8 mouse cellular contexts compared by ENCODE assay signal in genomic region chr5:100821375-100821774, GRCm38 (mm10). TPM values are rescaled to one million over a fixed set of nuclear protein-coding genes. Genes with fewer than 3 reads are reported as not detected.
DNase-seq lines count a peak whose midpoint lies in the region; ATAC-seq lines count a peak whose summit lies in the region.

No protein-coding gene starts in this region.

- peak overlapping the region; percentile 72 for H3K4me3 ChIP-seq in forebrain, embryonic 15.5 days
- peak overlapping the region; percentile 91 for H3K4me3 ChIP-seq in liver, embryonic 16.5 days (ENCODE audit: low read depth, low read length)

- H3K4me2 ChIP-seq in forebrain, embryonic 15.5 days (replicated peaks), result peak overlapping the region; percentile 74
- H3K4me2 ChIP-seq in liver, embryonic 16.5 days (ENCODE audit: low read depth, low read length), result peak overlapping the region; percentile 95

- peaks cover 10% of the 10 kb centered on the region for H3K4me1 ChIP-seq in forebrain, embryonic 15.5 days
- peaks cover 5% of the 10 kb centered on the region for H3K4me1 ChIP-seq in liver, embryonic 16.5 days (ENCODE audit: control insufficient read depth, low read depth, low read length)

- 0 out of 2 replicates have a peak, but pooled peaks cover 2% of the 10 kb centered on the region for H3K36me3 ChIP-seq in forebrain, embryonic 15.5 days
- no peaks in the 10 kb centered on the region for H3K36me3 ChIP-seq in liver, embryonic 16.5 days (ENCODE audit: control insufficient read depth, insufficient read depth)

- no peak overlapping the region for H3K9ac ChIP-seq in forebrain, embryonic 15.5 days (replicated peaks)
- H3K9ac ChIP-seq in liver, embryonic 16.5 days (ENCODE audit: low read depth, low read length), result no peak overlapping the region; the same call in 1 of the 2 replicates

- WGBS in forebrain, embryonic 15.5 days, result 84% methylated on average over 8 of the region's 8 CpGs
- 63% methylated on average over 8 of the region's 8 CpGs for WGBS in liver, embryonic 16.5 days (ENCODE audit: insufficient replicate concordance)

- H3K27ac ChIP-seq in forebrain, embryonic 15.5 days (replicated peaks), result no peak overlapping the region
- no peak overlapping the region for H3K27ac ChIP-seq in liver, embryonic 16.5 days (ENCODE audit: low read length)

- DNase-seq in heart, adult 11 months, result peak; percentile 71
- no peak for DNase-seq in heart, postnatal 4 days
- DNase-seq in 416B (ENCODE audit: low read depth), result peak; percentile 86
- no peak for DNase-seq in B cell, adult 2 months
- DNase-seq in layer of hippocampus, adult 18-20 months (ENCODE audit: low spot score in 2 of 2), result no peak
- no peak for DNase-seq in thymus, postnatal 14 days

- H3K27me3 ChIP-seq in forebrain, embryonic 15.5 days, result no peaks in the 10 kb centered on the region
- no peaks in the 10 kb centered on the region for H3K27me3 ChIP-seq in liver, embryonic 16.5 days (ENCODE audit: control insufficient read depth, insufficient read depth, low read depth, low read length)

- no peaks in the 10 kb centered on the region for H3K9me3 ChIP-seq in forebrain, embryonic 15.5 days
- no peaks in the 10 kb centered on the region for H3K9me3 ChIP-seq in liver, embryonic 16.5 days (replicated peaks; ENCODE audit: control insufficient read depth, low read length)

- 0 out of 2 replicates have a peak, but pooled peaks have one; percentile 5 for ATAC-seq in forebrain, embryonic 15.5 days (replicated peaks)
- ATAC-seq in liver, embryonic 16.5 days (ENCODE audit: low read depth), result no peak

RNA-seq across cellular contexts. Expression of gene Abraxas1, which starts 0.6 kb away (rescaled TPM):
- total RNA-seq in heart, postnatal 4 days (2021), result 10 to 100 TPM; 17.5 to 22.1 TPM
- 16.4 TPM in 2 replicates for polyA plus RNA-seq in forebrain, embryonic 15.5 days (2015; fragmentation: Nextera tagmentation; extraction: Ambion mirVana)
- 13.2 and 13.4 TPM in 2 replicates for polyA plus RNA-seq in liver, embryonic 16.5 days (2015; fragmentation: Nextera tagmentation; extraction: Ambion mirVana)
- 1 to 10 TPM; 7.5 to 7.9 TPM for total RNA-seq in layer of hippocampus, adult 18-20 months (2021)

RNA-seq across cellular contexts. Expression of gene Mrps18c, which starts 22.9 kb away (rescaled TPM):
- total RNA-seq in heart, postnatal 4 days (2021), result 10 to 100 TPM; 83.1 to 91.2 TPM
- polyA plus RNA-seq in forebrain, embryonic 15.5 days (2015; fragmentation: Nextera tagmentation; extraction: Ambion mirVana), result 151 and 152 TPM in 2 replicates
- polyA plus RNA-seq in liver, embryonic 16.5 days (2015; fragmentation: Nextera tagmentation; extraction: Ambion mirVana), result 105 and 134 TPM in 2 replicates
- total RNA-seq in layer of hippocampus, adult 18-20 months (2021), result 10 to 100 TPM; 64.3 to 65.2 TPM

RNA-seq across cellular contexts. Expression of gene Helq, which starts 23.0 kb away (rescaled TPM):
- total RNA-seq in heart, postnatal 4 days (2021), result 1 to 10 TPM; 6.8 to 8.1 TPM
- 20.8 and 21.3 TPM in 2 replicates for polyA plus RNA-seq in forebrain, embryonic 15.5 days (2015; fragmentation: Nextera tagmentation; extraction: Ambion mirVana)
- 8.4 and 8.6 TPM in 2 replicates for polyA plus RNA-seq in liver, embryonic 16.5 days (2015; fragmentation: Nextera tagmentation; extraction: Ambion mirVana)
- total RNA-seq in layer of hippocampus, adult 18-20 months (2021), result 10 to 100 TPM; 10.6 to 14.6 TPM

RNA-seq across cellular contexts. Expression of gene Gpat3, which starts 24.1 kb away (rescaled TPM):
- total RNA-seq in heart, postnatal 4 days (2021), result 10 to 100 TPM; 36.5 to 37.9 TPM
- 0.70 and 0.73 TPM in 2 replicates for polyA plus RNA-seq in forebrain, embryonic 15.5 days (2015; fragmentation: Nextera tagmentation; extraction: Ambion mirVana)
- polyA plus RNA-seq in liver, embryonic 16.5 days (2015; fragmentation: Nextera tagmentation; extraction: Ambion mirVana), result 4.9 and 5.0 TPM in 2 replicates
- 1 to 10 TPM; 2.2 to 2.3 TPM for total RNA-seq in layer of hippocampus, adult 18-20 months (2021)

Comparison
In these comparisons a context has a peak if more than half of its experiments do, and no peak if none do; other contexts are left out.
1. DNase-seq: peak in heart, adult 11 months (single experiment) and 416B (single experiment); none in heart, postnatal 4 days (single experiment), B cell, adult 2 months (0 of 2), layer of hippocampus, adult 18-20 months (0 of 2) and thymus, postnatal 14 days (single experiment).